Mouse (Mus musculus) megakaryocyte progenitor cell, adult 5-6 weeks (primary cell): ENCODE data around the gene Bckdhb. TPM values are rescaled to one million over a fixed set of nuclear protein-coding genes. Genes with fewer than 3 reads are reported as not detected.
"Not testable (repeated sequence)": the region's sequence is repeated elsewhere in the genome, so short reads cannot be mapped to it uniquely, and the experiment has no call there.

Experiments
- ATAC-seq: replicated peaks from 2 replicates; pipeline ENCODE4 v1.8.0; 2016; ENCODE audit warnings: mild to moderate bottlenecking, moderate TSS enrichment, inconsistent platforms; ENCODE audit not compliant: poor library complexity
- total RNA-seq, 2 experiments: library from RNA; stranded (forward) in 1 of 2; stranded (reverse) in 1 of 2; fragments of 157-497, 149-512 nt in 1 of 2; fragments of 200-1000 nt in 1 of 2; gene quantifications; 2 replicates each; pipeline versions ENCODE4 v1.2.3 to v1.2.4; 2015 to 2017

Bckdhb gene
- total RNA-seq, 2 experiments from 2014 or later: 22.3 to 34.8 TPM

DNA sequence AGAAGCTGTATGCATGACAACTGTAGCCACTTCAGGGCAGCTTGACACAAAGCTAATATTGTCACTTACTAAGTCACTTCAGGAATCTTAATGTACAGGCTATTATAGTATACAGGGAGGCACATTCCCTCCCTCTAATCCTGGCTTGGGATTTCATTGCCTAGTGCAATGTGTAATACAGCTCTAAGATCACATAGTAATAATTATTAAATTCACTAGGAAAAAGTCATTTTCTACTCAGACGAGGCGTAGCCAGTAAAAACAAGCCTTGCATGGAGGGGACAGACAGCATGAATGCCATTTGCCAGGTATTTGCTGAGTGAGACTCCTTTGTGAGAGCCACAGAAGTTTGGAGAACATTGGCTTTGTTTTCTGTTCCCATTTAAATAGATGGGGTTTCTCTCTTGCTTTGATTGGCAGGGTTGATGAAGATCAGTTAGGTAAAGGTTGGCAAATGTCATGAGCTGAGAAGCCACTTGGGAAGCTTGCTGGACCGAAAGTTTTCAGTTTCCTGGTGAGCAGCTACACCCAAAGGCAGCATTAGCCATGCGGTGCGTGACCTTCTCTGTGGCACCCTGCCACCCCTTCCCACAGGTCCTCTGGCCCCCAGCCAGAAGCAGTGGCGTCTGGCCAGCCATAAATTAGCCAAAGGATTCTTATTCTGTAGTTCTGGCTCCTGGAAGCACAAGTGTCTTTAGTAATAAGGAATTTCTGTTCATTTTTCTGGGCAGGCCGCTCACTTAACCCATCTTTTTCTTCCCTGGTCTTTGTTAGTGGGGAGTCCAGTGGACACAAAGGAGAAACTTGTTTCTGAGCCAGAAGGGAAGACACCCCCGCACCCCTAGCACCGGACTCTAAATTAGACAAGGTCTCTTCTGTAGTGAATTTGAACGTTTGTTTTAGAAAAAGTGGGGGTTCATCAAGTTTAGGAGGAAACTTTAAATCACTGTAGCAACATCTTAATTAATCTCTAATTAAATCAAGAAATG lies 37.4 kb downstream of the Bckdhb start:
- ATAC-seq: no peak

DNA sequence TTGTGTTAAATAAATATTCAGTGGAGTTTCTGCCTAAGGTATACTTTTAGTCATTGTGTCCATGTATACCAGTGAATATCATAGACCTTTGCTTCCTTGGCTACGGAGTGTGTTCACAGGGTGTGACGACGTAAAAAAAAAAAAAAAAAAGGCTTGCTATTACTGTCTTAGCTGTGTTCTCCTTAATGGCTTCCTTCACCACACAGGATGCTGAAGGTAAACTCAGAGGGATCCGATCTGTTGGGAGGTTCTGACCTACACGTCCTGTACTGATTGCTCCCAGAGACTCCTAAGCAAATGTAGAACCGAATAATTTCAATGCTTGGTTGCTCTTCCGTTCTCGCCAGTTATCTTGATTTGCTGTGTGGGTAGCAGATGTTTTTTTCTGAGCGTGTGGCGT lies 38.4 kb downstream of the Bckdhb start:
- no peak for ATAC-seq

DNA sequence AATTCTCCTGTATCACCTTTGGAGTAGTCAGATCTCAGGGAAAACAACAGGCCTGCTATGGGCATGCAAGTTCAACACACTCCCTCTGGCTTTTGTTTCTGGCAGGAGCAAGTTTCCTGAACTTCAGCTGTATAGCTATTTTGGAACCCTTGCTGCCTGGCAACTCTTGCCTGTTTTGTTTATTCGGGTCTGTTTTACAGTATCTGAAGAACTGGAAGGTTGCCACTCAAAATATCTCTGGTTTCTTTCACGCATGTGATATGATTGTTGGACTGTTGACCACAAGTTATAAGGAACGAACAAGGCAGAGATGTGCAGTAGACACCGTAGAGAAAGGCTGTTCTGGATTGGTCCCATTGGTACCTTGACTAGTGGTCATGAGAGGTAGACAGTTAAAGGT lies 39.4 kb downstream of the Bckdhb start:
- no peak for ATAC-seq

DNA sequence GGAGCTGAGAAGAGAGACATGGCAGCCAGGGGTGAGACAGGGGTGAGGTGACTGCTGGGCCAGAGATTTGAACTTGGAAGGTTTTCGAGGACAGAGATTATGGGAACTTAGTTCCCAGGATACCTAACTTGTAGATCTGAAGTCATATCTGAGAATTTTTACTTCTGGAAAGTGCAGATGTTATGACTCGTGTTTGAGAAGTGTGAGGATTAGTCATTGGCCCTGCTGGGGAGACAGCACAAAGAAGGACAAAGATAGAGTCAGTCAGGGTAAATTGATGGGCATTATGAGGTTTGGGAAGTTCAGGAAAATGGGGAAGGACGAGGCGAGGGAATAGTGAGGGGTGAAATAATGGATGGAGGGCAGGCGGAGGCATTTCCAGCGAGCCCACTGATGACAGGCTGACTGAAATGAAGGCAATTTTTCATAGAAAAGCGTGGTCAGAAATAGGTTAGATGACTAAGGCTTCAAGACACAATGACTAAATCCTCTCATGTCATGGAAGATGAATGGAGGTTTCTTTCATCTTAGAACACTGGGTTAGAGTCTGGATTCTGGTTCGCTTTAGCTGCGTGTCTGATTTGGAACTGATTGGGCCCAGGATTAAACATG lies 42.6 kb downstream of the Bckdhb start:
- ATAC-seq: no peak

DNA sequence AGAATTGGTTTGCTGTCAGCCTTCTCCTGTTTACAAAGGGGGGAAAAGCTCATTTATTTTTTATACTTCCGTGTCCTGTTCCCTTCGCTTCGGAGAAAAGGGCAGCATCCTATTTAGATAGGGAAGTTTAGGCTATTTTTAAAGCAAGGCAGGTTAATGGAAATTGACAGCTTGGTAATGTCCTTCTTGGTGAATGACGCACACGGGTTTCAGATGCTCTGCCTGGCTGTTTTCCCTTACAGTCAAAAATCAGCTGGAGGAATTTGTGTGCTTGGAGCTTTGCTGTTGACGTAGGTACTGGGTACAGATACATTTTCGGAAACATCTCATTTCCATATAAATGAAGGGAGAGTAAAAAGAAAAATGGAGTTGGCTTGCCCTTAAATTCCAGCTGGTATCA lies 44.4 kb downstream of the Bckdhb start:
- no peak for ATAC-seq

DNA sequence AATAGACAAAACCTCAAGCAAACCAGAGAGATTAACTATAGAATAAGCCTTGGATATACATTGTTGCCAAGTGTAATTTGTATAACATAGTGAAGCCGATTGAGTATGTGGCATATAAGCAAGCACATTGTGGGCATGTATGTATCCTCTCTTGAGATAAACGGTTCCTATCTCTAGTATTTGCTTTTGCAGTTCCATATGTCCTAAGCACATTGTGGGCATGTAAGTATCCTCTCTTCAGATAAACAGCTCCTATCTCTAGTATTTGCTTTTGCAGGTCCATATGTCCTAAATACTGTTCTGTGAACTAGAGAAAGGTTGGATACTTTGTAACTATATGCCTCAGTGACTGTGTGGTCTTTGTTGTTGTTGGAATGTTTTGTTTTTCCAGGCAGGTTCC lies 48.5 kb downstream of the Bckdhb start:
- peak; percentile 29; the same call in 1 of the 2 replicates for ATAC-seq

DNA sequence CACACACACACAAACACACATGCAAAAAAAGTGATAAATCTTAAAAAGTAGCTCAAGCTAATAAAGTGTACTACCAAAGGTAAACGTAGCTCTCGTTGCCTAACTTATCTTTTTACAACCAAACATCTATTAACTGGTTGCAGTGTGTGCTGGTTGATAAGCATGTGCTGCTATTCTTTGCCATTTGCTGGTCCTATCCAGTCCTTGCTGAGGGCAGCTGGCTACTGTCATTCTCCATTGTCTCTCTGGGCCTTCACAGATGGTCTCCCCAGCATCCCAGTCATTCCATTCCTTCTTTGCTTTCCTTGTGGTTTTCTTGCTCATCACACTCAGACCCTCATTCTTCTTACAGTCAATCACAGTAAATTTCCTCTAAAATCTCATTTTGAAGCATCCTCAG lies 50.9 kb downstream of the Bckdhb start:
- no peak for ATAC-seq

DNA sequence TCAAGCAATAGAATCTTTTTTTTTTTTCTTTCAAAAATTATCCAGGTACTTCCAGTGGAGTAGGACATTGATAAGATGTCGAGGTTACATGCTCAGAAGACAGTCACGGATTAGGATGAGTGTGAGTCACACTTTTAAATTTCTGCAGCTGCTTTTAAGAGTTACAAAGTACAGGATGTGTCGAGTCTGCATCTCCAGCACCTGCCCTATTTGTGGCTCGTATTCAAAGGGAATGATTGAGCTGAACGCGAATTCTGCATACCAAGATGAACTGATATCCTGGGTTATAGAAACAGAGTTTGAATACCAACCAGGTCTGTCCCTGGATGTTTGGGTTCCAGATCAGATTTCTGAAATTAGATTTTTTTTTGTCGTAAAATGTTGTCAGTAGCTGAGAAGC lies 56.3 kb downstream of the Bckdhb start:
- no peak for ATAC-seq

DNA sequence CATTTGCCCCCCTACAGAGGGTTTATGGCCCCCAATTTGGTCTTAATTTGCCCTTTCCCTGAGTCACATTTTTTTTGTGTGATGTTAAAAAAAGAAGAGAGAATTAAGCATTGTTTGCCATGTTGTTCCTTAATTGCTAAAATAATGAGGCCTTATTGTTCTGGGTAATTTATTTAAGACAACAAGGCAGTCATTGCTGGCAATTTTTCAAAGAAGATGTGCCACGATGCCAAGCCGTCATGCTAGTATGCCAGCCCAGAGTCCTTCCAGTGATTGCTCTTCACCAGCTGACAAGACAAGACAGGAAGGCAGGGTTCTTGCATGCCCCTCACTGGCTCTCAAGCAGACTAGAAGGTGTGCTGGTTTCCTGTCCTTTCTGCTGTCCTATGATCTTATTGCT lies 84.0 kb downstream of the Bckdhb start:
- no peak for ATAC-seq

DNA sequence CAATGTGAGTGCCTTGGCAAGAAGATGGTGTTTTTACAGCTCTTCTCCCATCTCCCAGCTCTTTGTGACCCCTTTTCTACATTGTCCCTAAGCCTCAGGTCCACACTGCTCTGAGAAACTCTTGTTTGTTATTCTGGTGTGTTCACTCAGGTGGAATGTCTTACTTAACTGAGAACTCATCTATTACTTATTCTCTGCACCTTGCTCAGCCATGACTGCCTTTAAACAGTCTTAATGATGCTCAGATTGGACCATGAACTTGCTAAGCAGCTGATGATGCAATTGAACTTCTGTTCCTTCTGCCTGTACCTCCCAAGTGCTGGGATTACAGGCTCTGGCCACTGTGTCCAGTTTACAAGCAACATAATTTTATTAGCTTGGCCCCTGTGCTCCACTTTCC lies 86.2 kb downstream of the Bckdhb start:
- ATAC-seq: no peak

DNA sequence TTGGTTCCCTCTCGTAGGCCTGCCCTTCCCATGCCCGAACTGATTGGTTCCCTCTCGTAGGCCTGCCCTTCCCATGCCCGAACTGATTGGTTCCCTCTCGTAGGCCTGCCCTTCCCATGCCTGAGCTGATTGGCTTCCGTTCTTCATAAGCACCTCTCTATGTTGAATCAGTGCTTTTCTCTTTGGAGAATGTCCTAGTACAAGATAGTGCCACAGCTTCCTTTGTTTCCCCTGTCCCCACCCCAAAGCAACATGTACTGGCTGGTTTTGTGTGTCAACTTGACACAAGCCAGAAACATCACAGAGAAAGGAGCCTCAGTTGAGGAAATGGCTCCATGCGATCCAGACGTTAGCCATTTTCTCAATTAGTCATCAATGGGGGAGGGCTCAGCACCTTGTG lies 93.2 kb downstream of the Bckdhb start:
- not testable (repeated sequence) for ATAC-seq

DNA sequence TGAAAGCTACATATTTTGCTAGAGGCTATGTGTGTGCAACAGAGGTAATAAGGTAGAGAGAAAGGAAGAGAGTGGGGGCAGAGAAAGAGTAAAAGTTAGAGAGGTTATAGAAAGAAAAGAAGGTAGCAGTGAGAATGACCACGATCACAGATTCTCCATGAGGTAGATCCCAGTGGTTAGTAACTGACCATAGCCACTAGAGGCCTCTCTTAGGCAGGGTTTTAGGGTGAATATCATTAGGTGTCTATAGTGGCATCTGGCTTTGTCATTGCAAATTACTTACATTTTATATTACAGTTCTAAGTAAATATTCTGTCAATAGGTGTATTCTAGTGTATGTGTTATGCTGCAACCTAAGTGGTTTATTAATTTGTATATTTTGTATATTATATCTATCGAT lies 94.7 kb downstream of the Bckdhb start:
- peak; percentile 88 for ATAC-seq

DNA sequence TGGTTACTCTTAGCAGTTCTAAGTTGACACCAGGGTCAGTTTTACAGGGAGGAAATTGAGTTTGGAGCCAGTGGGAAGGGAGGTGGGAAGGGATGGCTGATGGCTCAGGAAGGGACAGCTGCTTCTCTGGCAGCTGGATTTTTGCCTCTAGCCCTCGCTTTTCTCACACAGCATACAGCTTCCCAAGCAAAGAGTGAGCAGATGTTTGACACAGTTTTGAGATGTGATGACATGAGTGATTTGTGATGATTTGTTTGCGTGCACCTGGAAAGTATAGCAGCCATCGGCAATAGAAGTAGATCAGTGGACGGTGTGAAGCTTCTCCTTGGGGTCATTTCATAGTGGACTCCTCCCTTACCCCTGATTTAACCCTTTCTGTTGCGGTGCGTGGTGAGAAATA lies 96.2 kb downstream of the Bckdhb start:
- no peak for ATAC-seq

DNA sequence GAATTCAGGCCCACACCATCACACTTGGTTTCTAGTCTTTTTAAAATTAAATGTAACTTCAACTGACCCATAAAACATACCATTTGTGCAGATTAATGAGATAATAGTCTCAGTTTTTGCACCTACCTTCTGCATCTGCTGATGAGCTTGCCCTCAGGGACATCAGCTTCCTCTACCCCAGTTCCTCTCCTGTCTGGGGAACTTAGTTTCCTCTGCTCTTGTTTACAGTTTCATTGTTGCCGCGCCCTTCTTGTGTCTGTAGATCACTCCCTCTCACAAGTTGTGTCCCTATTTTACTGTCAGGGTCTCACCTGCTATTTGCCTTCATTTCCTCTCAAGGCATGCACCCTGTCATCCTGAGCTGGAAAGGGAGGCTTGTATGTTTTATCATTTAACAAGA lies 103.2 kb downstream of the Bckdhb start:
- ATAC-seq: no peak

DNA sequence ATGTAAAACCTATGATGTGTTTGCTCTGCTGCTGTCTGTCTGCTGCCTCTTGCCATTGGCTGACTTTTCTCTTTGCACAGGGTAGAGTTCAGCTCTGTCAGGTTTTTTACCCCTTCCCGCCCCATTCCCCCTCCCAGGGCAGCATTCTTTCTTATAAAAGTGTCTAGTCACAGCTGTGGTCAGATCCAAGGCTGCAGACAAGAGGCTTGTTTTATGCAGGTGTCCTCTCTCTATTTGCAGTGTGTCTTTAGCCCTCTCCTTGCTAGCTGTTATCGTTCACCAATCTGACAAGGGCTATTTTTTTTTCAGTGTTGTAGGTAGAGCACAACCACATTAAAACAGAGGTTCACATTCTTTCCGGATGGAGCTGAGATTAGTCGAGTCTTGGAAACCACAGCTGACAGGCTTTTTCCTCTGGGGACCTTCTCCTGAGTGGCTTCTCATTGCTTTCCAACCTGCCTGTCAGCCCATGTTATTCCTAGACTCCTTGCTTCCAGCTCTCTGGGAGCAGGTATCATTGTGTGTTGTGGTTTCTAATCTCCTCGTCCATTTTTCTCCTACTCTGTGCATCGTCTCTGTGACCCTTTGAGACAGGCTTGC lies 105.8 kb downstream of the Bckdhb start:
- ATAC-seq: peak; percentile 44

DNA sequence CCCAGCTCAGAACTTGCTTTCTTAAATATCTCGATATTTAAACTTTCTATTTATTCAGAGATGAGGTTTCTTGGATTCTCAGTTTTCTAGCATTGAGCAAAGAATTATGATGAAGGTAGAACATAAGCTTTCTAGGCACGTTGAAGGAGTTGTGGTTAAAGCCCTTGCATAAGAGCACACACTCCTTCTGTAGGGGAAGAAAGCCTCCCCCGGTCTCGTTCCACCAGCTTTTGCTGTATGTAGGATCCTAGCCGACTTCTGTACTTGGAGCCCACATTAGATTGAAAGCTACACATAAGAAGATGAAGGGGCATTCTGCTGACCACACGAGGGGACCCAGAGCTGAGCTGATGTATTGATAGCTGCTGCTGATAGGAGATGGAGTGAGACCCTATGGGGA lies 106.5 kb downstream of the Bckdhb start:
- no peak for ATAC-seq

DNA sequence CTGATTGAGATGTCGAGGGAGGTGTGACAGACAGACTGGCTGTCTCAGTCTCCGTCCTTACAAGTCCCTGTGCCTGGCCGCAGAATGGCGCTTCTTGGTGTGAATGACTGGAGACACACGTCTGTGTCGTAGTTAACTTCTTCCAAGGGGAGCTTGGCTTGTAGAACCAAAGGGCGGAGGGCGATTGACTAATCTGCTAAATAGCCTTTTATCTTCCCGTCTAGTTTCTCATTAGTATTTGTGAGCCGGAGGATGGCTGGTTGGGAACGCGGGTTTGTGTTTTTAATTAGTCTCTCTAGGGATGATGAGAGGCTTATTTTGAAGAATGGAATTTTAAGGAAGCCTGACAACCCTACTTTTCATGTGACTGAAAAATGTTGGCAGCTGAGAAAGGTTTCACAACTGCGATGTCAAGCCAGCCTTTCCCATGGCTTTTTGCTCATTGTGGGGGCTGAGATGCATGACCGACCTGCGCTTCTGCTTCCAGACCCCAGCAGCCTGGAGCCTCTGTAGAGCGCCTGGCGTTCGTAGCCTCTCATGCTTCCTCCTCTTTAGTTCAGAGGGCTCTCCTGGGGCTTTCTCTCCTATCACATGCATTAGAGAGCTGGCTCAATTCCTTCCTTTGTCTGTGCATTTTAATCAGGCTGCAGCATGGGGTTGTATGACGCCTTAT lies 107.9 kb downstream of the Bckdhb start:
- no peak for ATAC-seq

DNA sequence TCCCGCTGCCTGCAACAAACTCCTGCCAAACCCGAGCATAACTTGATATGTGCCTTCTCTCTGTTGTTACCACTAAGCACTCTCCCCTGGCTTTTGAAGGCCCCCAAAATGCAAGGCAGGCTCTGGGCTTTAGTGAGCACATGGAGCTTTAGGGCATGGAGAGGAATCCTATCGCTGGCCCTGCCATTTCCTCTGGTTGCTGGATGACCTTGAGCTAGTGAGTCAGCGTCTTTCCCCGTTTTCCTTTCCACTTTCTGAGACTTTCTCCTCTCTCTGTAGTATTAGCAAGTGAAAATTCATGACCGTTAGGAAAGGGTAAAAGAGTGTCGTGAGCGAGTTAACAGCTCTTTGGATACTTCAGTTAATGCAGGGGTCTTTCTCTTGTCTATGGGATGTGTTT lies 111.1 kb downstream of the Bckdhb start:
- no peak for ATAC-seq

DNA sequence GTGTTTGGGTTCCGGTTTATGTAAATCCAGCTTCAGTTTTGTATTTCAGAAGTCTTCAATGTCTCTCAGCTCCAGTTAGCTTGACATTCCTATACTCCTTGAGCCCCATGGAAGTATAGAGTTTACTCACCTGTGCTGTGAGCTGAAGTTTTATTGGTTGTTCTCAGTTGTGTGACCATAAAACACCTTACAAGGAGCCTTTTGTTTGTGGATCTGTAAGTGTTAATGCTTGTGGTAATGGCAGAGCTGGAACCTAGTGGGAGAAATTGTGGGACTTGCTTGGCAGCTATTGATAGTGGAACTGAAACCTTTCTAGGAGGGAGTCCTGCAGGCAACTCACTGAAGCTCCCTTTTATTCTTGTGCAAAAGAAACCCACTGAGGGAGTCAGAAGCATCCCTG lies 112.3 kb downstream of the Bckdhb start:
- ATAC-seq: no peak

DNA sequence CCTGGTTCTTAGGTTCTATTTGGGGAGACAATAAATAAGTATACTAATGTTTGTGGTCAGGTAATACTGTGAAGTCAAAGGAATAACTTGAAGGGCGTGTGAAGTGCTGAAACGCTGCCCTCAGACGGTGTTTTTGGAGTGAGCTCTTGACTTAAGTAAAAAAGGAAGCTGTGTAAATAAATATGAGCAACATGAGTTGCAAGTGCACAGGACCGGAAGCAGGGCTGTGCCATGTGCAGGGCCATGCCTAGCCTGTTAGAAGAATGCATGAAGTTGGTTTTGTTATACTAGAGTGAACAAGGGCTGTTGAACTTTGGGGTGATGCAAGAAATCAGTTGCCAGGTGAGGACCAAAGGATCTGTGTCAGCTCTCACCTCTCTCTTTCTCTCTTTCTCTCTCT lies 114.0 kb downstream of the Bckdhb start:
- no peak for ATAC-seq

DNA sequence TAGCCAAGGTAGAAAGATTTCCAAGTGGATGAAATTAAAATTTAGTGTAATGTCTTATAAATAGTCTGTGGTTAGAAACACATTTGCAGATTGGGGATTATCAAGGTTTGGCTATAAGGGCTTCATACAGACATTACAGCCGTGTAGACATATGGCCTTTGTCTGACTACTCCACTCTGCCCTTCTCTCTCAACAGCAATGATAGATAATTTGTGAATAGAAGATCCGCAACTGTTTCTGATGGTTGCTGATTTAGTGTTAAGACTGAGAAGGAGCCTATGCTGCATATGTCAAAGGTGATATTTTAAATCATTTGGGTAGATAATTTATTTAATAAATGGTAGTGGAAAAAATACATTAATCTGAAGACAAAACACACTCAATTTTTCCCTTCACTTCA lies 115.4 kb downstream of the Bckdhb start:
- no peak for ATAC-seq
